Mouse (Mus musculus) right cerebral cortex, adult 2 months (tissue): ENCODE data around the gene Macrod1.

Experiments used
- DNase-seq, 2 experiments: peaks; one replicate each; pipeline ENCODE4 v3.0.0; 2021 to 2022; ENCODE audit warnings: low spot score in 2 of 2

Gene Macrod1

GRCm38 (mm10) chr19:7111710-7112109 is 55.1 kb downstream of the Macrod1 start:
- no peak for DNase-seq

GRCm38 (mm10) chr19:7112628-7113027 is 56.0 kb downstream of the Macrod1 start:
- no peak for DNase-seq

- no peak for DNase-seq
Measured at GRCm38 (mm10) chr19:7113574-7113973, 57.0 kb downstream of the Macrod1 start.

GRCm38 (mm10) chr19:7116038-7116731 is 59.6 kb downstream of the Macrod1 start:
- no peak for DNase-seq

- DNase-seq = no peak
Measured at GRCm38 (mm10) chr19:7117141-7117540, 60.5 kb downstream of the Macrod1 start.

- no peak for DNase-seq
Measured at GRCm38 (mm10) chr19:7117653-7118307, 61.2 kb downstream of the Macrod1 start.

DNA sequence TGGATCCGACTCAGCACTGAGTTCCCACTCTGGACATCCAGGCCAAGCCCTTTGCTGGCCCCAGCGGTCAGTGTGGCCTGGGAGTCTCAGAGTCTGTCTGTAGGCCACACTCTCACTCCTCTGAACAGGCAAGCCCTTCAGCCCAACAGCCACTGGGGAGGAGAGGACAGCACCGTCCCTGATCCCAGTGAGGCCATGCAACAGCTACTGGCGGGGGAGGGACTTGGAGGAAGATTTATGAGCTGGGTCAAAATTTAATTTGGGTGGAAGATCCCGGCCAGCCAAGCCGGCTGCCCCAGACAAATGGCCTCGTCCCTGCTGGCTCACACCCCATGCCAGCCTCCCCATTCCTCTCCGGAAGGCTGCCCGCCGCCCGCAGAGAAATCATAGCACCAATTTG is 64.6 kb downstream of the Macrod1 start:
- no peak for DNase-seq

GRCm38 (mm10) chr19:7122277-7122676 is 65.7 kb downstream of the Macrod1 start:
- no peak for DNase-seq

DNA sequence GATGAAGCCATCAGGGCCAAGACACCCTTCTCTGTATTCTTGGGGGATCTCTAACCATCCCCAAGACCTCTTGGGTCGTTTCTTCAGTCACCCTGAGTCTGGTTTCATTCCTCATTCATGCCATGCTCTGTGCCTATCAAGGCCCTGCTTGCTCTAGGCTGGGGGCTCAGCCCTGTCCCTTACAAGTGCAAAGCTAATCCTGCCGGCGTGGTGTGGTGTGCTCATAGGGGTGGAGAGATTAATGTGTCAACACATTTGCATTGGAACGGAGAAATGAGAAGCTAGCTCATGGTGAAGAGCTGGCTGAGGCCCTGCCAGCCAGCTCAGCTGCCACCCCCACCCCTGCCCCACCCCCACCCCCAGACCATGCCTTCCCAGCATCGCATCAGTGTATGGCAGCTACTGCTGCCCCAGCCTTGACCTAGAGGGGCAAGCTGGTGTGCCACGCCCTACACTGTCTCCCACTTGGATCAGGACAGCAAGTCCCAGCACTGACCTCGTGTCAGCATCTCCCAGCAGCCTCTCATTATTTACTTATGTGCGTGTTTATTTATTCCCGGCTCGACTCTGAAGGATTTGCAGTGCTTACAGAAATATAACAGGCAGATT is 66.2 kb downstream of the Macrod1 start:
- no peak for DNase-seq

DNA sequence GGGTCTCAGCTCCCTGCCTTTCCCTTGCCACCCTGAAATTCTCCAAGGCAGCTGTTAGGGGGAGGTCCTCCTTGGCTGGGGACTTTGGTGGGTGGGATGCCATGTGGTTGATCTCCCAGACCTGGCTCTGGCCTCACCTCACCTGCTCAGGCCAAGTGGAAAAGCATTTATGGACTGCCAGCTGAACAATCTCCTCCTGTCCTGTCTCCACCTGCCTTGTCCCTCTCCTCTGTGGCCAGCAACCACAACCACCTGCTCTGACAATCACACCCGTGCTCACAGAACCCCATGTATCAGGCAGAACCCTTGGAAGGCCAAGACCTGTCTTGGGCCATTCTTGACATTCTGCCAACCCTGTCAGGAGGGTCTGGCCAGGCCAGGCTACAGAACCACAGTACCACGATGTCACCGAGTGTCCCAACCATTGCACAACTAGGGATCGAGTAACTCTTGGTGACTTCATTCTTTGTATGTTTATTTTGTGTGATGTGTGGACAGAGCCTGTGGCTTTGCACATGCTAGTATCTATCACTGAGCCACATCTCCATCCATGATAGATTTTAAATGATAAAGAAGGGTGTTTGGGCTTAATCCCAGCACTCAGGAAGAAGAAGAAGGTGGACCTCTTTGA is 69.0 kb downstream of the Macrod1 start:
- DNase-seq = no peak

DNA sequence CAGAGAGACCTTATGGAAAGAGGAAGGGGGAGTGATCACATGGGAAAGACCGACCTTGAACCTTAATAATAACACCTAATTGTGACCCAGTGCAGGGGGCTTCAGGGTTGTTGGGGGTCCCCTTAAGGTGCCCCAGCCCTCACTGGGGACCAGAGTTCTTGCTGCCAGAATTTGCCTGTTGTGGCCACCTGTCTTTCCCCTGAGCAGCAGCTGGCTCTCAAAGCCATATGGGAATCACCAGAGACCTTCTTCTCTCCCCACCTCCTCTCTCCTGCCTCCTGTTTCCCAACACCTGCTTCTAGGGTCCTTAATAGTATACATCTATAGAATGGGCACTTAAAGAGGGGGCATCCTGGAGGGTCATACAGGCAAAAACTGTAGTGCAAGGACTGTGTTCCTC is 69.6 kb downstream of the Macrod1 start:
- no peak for DNase-seq

DNA sequence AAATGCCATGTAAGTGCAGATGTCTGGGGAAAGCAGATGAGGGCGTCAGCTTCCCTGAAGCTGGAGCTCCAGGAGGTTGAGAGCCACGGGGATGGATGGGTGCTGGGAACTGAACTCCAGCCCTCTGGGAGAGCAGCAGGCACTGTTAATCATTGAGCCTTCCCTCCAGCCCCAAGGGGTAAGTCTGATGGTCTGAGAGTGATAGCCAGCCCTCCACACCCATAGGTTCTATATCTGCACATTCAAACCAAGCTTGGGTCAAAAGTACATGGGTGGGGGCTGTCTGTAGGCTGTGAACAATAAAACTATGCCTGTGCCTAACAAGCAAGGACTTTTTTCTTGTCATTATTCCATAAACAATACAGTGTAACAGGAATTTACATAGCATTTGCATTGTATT is 70.3 kb downstream of the Macrod1 start:
- no peak for DNase-seq

- DNase-seq = no peak
Measured at GRCm38 (mm10) chr19:7128551-7129475, 72.2 kb downstream of the Macrod1 start.

GRCm38 (mm10) chr19:7130317-7130716 is 73.7 kb downstream of the Macrod1 start:
- no peak for DNase-seq

- DNase-seq = no peak
Measured at GRCm38 (mm10) chr19:7133436-7133835, 76.8 kb downstream of the Macrod1 start.

DNA sequence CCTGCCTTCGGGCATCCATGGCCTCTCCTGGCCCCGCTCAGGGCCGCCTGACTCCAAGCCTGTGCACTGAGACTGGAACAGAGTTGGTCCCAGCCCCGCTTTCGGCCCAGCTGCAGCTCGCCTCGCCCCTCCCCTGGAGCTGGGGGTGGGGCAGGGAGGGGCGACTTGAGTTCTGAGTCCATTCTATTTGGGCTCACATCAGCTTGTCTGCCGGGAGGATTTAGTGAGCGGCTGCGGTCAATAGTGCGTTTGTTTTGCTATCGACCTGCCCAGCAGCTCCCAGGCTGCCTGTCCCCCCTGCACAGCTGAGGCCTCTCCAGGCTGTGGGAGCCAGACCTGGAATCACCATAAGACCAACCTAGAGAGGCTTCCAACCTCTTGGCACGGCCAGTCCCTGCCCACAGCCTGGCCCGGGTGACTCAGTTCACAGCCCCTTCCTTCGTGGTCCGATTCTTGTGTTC is 78.1 kb downstream of the Macrod1 start:
- peak in 1 of 2 experiments; percentile 37 for DNase-seq

DNA sequence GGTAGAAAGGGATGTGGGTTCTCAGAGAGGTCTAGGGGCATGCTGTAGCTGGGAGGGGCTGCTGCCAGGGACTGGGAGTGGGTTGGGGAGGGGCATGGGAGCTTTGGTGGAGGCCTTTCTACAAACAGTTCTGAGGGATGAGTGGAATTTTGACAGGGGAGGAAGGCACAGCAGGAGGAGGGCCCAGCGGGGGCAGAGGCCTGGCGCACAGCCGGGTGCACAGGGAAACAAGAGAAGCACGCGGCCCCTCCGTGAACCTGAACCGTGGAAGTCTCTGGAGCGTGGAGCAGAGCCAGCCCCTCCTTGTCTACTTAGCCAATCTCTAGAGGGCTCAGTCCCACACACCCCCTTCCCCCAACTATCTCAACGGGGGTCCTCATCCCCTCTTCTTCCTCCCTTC is 78.9 kb downstream of the Macrod1 start:
- no peak for DNase-seq

GRCm38 (mm10) chr19:7136016-7136415 is 79.4 kb downstream of the Macrod1 start:
- peak in 1 of 2 experiments; percentile 43 for DNase-seq

DNA sequence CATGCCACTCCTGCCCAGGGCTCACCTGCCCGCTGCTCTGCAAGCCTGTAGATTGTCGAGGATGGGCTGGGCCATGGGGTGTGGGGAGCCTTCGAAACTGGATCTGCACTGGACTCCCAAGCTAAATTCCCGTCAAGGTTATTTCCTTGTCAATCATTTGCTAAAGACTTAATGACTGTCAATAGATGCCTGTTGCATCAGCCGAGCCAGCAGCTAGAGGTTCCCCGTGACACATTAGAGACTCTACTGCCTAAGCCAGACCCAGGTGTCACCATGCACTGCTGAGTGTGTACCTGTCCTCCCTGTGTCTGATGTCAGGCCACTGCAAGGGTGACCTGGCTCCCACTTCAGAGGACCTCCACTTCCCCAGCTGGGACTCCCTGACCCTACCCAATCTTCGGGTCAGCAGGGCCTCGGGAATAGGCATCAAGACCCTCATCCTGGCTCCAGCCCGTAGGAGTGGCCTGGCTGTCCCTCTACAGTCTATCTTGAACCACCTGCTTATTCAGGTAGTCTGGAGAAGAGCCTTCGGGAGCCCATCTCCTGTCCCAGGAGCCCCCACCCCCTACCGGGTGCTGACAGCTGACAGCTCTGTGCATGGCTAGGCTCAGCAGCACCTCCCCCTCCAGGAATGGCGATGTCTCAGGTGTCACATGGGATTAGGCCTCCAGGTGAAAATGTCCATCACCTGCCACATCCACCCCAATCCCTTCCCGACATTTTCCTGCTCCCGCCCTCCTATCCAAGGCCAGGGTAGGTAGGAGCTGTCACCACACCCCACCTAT is 80.3 kb downstream of the Macrod1 start:
- DNase-seq = no peak

- DNase-seq = no peak
Measured at GRCm38 (mm10) chr19:7138327-7138726, 81.7 kb downstream of the Macrod1 start.

DNA sequence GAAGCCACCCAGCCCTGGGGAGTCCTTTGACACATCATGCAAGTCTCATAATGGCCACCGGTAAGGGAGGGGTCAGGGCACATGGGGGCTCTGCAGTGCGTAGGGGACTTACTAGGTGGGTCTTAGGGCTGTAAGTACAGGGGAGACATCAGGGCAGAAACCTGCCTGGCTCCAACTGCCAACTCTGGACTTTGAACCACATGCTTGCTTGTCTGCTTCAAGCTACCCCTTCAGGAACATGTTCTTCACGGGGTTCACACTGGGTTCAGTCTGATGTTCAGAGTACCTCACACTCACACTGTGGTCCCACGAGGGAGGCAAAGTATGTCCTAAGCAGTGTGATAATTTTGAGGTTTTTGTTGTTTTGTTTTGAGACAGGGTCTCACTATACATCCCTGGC is 82.7 kb downstream of the Macrod1 start:
- no peak for DNase-seq
